Mouse (Mus musculus): ENCODE results near the gene Spint1. TPM values are rescaled to one million over a fixed set of nuclear protein-coding genes. Genes with fewer than 3 reads are reported as not detected.

The Spint1 gene
- total RNA-seq, 2 experiments from 2014 or later, result not detected

DNA sequence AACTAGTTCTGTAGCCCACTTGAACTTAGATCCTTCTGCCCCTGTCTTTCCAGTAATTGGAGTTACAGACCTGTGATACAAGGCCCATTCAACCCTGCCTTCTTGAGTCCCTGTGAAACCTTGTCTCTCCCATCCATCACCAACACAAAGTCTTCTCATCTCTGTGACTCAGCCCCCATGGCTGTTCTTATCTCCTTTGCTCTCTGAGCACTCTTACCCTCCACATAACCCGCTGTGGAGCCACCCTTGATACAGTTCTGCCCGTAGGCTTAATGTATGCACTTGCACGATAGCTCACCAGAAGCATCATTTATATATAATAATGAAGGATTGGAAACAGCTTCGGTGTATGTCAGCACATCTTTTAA lies 3.6 kb downstream of the Spint1 start:
- intact Hi-C loops (cut with DNase I), result no loop called here
- DNase-seq, result no peak

DNA sequence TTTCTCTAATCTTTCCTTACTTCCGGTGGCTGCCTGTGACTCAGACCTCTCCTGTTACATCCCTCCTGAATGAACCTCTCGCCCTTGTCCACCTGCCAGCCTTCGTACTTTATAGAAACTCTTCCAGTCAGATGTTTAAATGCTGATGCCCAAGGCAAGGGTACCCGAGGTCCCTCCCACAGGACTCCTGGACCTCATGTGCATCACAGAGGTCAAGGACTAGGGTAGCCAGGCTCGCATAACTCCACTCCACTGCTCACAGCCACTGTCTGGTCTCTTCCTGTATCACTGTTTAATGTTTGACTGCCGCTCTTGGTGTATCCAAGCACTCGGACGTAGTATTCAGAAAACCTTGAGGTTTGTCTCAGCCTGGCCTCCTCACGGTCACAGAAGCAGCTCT lies 5.4 kb downstream of the Spint1 start:
- intact Hi-C loops (cut with DNase I), result no loop called here
- DNase-seq, result no peak

DNA sequence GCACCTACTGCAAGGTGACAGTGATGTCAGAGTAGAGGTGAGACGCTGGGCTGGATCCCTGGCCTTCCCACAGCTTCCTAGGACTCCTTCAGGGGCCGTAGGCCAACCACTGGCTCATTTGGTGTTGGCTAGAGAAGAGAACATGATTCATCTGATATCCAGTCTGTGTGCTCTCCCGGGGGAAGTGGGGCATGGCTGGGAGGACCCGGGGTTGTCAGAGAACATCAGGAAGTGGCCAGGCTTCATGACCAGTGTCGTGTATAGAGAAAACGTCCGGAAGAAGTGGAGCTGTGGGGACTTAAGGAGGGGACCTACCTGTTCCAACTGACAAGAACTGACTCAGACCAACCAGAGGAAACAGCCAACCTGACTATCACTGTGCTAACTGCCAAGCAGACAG lies 8.1 kb downstream of the Spint1 start:
- intact Hi-C loops (cut with DNase I), result no loop called here
- no peak for DNase-seq

DNA sequence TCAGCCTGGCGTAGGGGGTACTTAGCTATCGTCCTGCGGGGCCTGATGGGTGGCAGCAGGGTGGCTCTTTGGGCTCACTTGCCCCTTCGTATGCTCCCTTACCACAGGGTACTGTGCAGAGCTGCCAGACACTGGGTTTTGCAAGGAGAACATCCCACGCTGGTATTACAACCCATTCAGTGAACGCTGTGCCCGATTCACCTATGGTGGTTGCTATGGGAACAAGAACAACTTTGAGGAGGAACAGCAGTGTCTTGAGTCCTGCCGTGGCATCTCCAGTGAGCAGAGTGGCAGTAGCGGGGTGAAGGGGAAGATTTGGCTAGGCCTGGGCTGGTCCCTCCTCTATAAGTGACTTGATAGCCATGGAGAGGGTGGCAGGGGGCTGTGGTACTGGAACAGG lies 10.7 kb downstream of the Spint1 start:
- intact Hi-C loops (cut with DNase I), result no loop called here
- no peak for DNase-seq

DNA sequence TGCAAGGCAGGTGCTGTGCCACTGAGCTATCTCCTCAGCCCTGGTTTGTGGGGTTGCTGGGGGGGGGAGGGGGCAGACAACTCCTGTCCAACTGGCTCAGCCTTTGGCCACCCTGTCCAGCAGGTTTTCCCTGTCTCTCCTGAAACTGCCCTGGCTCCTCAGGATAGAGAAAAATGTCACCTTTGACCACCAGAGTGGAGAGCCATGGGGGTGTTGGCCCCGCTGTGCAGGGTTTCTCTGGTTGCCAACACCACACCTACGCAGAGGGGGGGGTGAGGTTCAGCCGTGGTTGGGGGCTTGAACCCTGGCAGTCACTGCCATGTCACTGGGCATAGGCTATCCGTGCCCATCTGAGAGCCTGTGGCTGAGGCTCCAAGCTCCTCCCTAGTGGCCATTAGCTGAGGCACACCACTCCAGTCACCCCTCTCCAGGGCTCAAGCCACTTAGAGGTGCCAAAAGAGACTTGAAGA lies 12.5 kb downstream of the Spint1 start:
- intact Hi-C loops (cut with DNase I), result no loop called here

DNA sequence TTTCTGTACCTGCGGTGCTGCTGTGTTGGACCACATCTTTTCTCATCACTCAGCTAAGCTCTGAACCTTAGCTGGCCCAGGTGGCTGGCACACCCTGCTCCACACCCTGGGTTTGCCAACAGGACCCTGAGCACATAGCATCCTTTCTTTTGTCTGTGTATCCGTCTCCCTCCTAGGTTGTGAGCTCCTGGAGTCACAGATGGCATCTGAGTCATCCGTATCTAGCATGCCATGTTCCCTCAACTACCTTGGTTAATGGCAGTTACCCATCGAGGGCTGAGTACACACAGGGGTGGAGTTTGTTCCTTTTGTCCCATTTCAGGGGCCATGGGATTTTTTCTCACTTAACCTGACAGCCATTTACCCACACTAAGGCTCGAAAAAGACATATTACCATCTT lies 13.2 kb downstream of the Spint1 start:
- intact Hi-C loops (cut with DNase I), result no loop called here
- no peak for DNase-seq

More for the DNA sequence above, 12.5 kb downstream of the Spint1 start:
- no peak for DNase-seq

DNA sequence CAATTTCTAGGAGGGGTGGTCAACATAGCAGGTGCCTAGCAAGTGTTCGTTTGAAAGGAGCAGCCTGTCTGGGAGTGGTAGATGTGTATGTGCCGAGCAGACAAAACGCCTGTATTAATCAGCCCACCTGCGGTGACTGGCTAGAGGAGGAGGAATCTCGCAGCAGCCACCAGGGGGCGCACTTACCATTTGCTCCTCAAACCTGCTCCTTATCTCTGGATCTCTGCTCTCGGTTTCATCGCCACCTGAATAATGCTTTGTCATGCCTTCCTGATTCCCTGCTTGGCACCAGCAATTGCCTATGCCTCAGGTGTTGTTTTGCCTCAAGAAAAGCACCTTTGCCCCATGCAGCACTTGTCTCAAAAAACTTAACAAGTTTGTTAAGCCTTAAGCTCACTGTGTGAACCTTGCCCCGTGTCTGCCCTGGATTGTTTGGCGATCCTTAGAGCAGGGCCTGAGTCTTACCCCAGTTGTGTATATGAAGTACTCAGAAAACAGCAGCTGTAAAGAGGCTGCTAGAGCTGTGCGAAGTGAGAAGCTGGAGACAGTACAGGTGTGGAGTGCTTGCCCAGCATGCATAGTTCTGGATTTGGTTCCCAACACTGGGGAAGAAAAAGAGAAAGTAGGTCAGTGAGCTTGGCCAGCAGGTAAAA lies 13.8 kb downstream of the Spint1 start:
- intact Hi-C loops (cut with DNase I), result loop anchor here (1.0 kb wide), 2 partner anchors 37 to 186 kb away; partner anchors contain the start of gene Vps18
- peak; percentile 81 to 90 for DNase-seq

DNA sequence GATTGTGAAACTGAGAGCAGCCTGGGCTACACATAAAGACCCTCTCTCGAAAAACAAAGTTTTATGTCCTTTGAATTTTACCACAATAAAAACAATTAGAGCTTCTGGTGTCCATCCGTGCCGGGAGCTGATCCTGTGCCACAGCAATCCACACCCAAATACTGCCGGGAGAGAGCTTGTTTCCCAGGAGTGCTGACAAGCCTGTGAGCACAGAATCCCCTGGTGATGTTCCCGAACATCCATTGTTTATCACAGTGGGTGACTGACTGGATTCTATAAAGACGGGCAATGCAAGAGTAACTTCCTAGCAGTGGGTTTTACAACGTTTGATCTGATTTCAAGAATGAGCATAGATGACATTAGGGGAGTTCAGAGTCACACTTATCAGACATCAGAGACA lies 17.8 kb downstream of the Spint1 start:
- no peak for DNase-seq
- intact Hi-C loops (cut with DNase I), result no loop called here

DNA sequence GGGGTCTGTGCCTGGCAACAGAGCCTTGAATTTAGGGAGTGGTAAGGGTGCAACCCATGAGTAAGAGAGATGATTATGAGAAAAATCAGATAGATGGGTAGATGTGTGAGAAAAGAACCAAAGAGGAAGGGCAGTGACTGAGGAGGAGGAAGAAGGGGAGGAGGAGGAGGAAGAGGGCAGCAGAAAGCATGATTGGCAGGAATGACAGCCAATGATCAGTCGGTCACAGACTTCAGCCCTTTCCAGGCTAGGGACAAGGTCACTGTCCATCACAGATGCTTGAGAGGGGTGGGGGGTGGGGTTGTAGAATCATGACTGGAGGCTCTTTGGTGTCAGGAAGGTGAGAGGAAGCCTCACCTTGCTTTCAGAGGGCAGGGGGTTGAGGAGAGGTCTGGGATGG lies 23.4 kb downstream of the Spint1 start:
- DNase-seq, result no peak

DNA sequence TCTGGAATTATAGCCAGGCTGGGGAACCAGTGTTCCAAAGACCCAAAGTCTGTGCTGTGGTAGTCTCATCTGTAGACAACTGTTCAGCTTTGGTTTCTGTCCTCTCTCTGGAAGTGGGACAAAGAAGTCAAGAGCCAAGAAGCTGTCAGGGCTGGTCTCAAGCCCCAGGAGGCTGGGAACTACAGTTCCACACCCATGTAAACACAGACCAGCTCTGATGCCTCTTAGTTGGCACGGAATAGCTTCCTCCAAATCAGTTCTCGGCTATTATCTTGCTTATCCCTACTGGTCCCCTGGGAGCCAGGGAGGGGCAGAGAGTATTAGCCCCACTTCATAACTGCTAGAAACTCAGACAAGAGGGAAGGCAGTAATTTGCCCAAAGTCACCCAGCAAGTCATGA lies 24.2 kb downstream of the Spint1 start:
- intact Hi-C loops (cut with DNase I), result no loop called here
- DNase-seq, result no peak

More for the DNA sequence above, 23.4 kb downstream of the Spint1 start:
- intact Hi-C loops (cut with DNase I), result no loop called here

DNA sequence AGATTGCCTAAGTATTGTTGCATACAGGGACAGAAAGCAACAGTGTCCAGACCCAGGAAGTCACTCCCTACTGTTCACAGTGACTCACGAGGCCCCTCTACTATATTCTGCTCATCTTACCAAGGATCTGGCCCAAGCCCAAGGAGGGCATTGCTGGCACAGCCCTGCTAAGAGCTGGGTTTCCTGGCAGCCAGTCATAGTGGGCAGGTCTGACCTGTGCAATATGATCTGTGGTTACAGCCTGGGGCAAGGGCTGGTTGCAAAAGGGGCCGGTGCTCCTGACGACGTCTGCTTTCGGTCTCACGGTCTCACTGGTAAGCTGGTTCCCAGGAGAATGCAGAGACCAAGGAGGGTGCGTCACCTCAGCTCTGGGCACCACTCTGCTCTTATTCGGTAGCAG lies 25.8 kb downstream of the Spint1 start:
- peak; percentile 34 to 48 for DNase-seq
- intact Hi-C loops (cut with DNase I), result no loop called here

DNA sequence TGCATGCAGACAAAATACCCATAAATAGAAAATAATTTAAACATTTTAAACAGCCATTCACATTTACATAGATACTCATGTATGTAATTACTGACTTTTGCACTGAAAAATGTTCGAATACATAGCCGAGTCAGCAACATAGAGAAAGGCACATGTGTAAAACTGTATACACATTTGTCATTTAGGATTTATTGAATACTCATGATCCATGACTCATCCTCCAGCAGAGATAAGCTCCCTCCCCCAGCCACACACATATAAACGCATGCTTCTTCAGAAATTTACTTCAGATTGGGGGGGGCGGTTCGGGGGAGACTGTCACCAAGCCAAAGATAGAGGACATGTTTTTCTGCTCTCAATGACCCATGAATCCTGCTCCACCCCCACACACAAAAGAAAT lies 26.7 kb downstream of the Spint1 start:
- intact Hi-C loops (cut with DNase I), result no loop called here
- DNase-seq, result no peak

DNA sequence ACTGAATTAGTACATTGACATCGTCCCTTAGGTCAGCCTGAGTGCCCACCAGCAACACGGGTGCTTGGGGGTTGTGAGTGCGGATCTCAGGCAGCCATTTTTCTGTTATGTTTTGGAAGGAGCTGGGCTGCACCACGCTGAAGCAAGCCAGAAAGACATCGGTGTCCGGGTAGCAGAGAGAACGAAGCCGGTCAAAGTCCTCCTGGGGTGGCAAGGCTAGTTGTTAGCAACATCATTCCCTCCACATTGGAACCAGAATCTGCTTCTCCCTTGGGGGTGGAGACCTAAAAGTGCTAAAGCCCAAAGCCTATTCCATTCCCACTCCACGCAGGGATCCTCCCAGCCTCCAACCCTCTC lies 33.1 kb downstream of the Spint1 start:
- intact Hi-C loops (cut with DNase I), result no loop called here
- DNase-seq, result no peak

DNA sequence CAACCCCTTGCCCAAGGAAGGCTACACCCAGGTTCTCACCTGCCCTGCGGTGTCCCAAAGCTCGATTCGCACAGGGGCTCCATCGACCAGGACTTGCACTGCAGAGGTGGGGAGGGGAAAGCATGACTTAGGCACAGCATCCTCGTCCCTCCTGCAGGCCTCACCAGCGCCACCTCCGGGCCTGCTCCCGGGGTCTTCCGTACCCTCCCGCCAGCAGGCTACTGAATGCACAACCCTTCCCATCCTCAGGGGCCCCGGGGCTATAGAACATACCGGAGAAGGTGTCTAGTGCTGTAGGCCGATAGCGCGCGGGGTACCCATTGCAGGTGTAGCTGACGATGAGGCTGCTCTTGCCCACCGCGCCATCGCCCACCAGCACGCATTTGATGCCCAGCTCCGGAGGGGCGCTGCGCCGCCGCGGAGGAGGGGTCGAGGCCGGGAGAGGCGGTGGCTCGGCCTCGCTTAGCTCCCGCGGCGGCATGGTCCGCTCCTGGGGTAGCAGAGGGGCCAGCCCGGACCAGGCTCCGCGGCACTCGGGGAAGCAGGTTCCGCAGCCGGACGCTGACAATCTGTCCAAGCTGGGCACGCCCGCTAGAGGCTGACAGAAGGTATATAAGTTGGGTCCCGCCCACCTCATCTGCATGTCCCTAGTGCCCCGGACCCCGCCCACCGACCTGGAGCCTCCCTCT lies 33.6 kb downstream of the Spint1 start, which contains the start of gene Rhov:
TSS of gene Rhov (minus strand) at position 630 of the 689 bp plus-strand sequence.
- DNase-seq, result peak in 1 of 2 experiments; percentile 29
- intact Hi-C loops (cut with DNase I), result no loop called here

DNA sequence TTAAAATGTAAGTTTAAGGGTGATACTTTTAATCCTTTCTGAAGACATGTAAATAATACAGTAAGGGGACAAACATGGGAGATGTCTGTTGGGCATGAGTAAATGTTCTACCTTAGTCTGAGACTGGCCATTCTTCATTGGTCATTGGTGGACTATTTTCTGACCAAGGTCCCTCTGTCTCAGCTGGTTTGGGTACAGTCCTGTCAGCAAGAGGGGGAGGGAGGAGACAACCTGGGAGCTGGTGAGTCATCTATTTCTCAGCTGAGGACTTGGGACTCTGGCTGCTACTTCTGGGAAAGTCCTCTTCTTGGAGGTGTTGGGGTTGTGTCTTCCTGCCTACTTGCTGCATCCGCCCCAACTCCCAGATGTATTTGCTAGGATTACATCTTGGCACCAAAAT lies 37.0 kb downstream of the Spint1 start:
- intact Hi-C loops (cut with DNase I), result no loop called here
- no peak for DNase-seq

DNA sequence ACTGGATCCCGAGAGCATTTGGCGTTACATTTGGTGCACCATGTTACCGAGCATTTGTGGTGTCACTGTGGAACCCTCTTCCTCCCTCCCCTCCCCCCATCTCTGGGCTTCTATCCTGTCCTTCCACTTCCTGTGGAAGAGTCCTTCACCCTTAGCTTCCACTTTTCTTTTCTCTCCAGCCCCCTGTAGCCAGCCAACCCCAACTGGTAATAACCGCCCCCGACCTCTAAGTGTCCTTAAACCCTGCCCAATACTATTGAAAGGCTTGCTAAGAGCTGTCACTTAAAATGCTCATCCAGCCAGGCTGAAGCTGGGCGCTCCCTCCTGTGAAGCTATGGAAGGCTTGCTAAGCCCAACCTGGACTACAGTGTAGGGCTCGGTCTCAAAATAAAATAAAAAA lies 39.8 kb downstream of the Spint1 start:
- intact Hi-C loops (cut with DNase I), result no loop called here
- DNase-seq, result no peak

DNA sequence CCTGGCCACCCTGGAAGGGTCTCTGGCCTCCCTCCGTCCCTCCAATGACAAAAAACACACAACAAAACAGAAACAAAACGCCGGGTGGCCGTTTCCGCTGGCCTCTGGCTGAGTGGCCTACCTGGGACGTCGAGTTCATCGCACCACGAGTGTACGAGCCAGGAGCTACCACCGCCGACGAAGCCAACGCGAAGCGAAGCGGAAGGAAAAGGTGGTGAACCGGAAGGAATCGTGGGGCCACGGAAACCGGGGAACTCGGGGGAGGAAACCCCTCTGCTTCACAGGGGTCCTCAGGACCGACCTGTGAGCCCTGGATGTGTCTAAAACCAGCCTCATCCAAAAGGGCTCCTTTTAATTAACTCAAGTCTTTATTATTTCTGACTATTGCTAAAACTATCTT lies 40.6 kb downstream of the Spint1 start:
- DNase-seq, result no peak
- intact Hi-C loops (cut with DNase I), result no loop called here

DNA sequence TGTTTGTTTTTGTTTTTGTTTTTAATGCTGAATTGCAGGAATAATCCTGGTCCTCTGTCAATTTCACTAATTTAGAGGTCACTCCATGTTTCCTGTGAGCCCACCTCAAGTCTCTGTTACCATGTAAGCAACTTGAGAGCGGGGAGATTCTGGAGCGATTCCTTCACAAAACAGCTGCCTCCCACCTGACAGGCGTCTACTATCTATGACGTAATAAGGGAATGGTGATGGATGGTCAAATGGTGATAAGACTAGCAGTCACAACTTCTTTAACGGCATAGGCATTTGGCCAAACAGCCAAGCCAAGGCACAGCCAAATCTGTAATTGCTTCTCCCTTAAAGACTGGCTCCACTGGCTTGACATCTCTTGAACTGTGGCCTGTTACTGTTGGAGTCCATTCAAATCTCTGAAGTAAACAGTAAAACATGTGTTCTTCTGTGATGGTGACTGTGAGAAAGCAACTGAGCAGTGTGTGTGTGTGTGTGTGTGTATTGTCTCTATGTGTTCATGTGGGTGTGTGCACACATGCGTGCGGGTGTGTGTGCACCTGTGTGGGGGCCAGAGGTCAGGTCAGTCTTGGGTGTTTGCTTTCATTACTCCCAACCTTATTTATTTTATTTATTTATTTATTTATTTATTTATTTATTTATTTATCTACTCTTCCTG lies 44.9 kb downstream of the Spint1 start:
- intact Hi-C loops (cut with DNase I), result no loop called here
- DNase-seq, result no peak

DNA sequence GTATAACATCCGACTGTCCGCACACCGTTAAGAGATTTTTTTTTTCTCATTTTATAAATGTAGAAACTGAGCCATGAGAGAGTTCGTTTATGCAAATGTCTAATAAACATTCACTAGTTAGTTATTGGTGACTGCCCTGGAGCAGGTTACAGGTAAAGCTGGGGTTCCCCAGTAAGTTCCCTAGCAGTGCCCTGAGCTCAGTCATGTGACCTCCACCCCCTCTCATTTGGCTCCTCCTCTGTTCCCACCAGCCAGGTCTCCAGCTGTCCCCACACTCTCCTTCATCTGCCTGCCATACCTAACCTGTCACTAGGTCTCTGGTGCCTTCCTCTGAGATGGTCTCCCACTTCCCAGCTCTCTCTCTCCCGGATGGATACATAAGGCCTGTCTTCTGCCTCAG lies 50.2 kb downstream of the Spint1 start:
- intact Hi-C loops (cut with DNase I), result no loop called here

DNA sequence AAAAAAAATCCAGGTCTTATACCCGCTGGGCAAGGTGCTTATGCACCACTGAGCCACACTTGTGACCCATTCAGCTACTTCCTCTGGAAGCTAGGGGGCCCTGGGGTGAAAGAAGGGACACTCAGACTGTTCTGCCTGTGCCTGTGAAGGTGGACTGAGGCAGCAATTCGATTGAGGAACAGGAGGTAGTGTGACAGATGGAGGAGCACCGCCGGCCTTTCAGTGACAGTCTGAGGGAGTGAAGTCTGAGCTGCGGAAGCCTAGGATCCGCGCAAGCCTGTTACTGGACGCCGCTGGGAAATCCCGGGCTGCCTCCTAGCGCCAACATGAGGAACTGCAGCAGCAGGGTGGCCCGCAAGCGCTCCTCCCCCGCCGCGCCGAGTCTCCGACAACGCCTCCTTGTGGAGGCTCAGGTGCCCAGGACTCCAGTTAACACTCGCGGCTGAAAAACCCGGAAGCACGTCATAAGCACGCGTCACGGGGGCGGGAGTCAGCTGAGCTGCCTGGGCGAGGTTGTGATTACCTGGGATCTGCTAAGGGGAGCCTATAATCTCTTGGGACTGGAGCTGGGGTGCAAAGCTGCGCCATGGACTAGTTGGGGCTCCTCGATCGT lies 51.2 kb downstream of the Spint1 start, which contains the start of gene Vps18:
TSS of gene Vps18 (plus strand) at position 471 of the 613 bp plus-strand sequence.
- DNase-seq, result peak; percentile 97 to 98
- intact Hi-C loops (cut with DNase I), result loop anchor here (1.0 to 2.0 kb wide), 2 partner anchors 37 to 254 kb away; partner anchors contain the start of gene Rpusd2

More for the DNA sequence above, 50.2 kb downstream of the Spint1 start:
- DNase-seq, result no peak

DNA sequence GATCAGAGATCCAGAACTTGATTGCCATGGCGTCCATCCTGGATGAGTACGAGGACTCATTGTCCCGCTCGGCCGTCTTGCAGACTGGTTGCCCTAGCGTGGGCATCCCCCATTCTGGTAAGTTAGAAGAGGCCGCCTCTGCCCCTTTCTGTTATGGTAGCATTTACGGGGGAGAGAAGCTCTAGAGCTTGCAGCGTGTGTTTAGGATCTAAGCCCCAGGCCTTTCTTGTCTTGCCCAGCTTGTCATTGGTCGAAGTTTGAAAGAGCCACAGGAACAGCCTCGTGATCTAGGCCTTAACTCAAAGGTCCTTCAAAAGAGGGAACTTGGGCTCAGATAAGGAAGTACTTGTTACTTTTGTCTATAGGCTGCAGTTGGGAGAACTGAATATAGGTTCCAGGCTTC lies 51.9 kb downstream of the Spint1 start:
- intact Hi-C loops (cut with DNase I), result loop anchor here (2.0 kb wide), 1 partner anchor 254 kb away; the partner anchor contains the start of gene Rpusd2
- DNase-seq, result peak in 1 of 2 experiments; percentile 43

All from heart, postnatal 36 days (tissue).